Mouse (Mus musculus): ENCODE data around the gene Tph2.
"Not testable (repeated sequence)": the region's sequence is repeated elsewhere in the genome, so short reads cannot be mapped to it uniquely, and the experiment has no call there.

Tph2 gene

GRCm38 (mm10) chr10:115184697-115185096, at the start of gene Tph2:
Tph2 (minus strand) TSS chr10:115185022.
- peak; percentile 32 for DNase-seq (ENCODE audit: low read depth, low spot score)

- no peak for DNase-seq (ENCODE audit: low read depth, low spot score)
Observed at GRCm38 (mm10) chr10:115233798-115234197, 49.0 kb upstream of the Tph2 start.

- no peak for DNase-seq (ENCODE audit: low read depth, low spot score)
Observed at GRCm38 (mm10) chr10:115232513-115232912, 47.7 kb upstream of the Tph2 start.

- no peak for DNase-seq (ENCODE audit: low read depth, low spot score)
Observed at GRCm38 (mm10) chr10:115229023-115229422, 44.2 kb upstream of the Tph2 start.

GRCm38 (mm10) chr10:115226586-115226985, 41.8 kb upstream of the Tph2 start:
- DNase-seq (ENCODE audit: low read depth, low spot score): no peak

GRCm38 (mm10) chr10:115223845-115224244, 39.0 kb upstream of the Tph2 start:
- no peak for DNase-seq (ENCODE audit: low read depth, low spot score)

GRCm38 (mm10) chr10:115212916-115213580, 28.2 kb upstream of the Tph2 start:
- DNase-seq (ENCODE audit: low read depth, low spot score): no peak

GRCm38 (mm10) chr10:115205825-115206224, 21.0 kb upstream of the Tph2 start:
- no peak for DNase-seq (ENCODE audit: low read depth, low spot score)

GRCm38 (mm10) chr10:115205284-115205683, 20.5 kb upstream of the Tph2 start:
- no peak for DNase-seq (ENCODE audit: low read depth, low spot score)

- peak; percentile 28 for DNase-seq (ENCODE audit: low read depth, low spot score)
Observed at GRCm38 (mm10) chr10:115191214-115191613, 6.4 kb upstream of the Tph2 start.

GRCm38 (mm10) chr10:115187390-115187789, 2.6 kb upstream of the Tph2 start:
- no peak for DNase-seq (ENCODE audit: low read depth, low spot score)

- no peak for DNase-seq (ENCODE audit: low read depth, low spot score)
Observed at GRCm38 (mm10) chr10:115181034-115181433, 3.8 kb downstream of the Tph2 start.

- not testable (repeated sequence) for DNase-seq (ENCODE audit: low read depth, low spot score)
Observed at GRCm38 (mm10) chr10:115178019-115178418, 6.8 kb downstream of the Tph2 start.

GRCm38 (mm10) chr10:115175591-115175991, 9.2 kb downstream of the Tph2 start:
- DNase-seq (ENCODE audit: low read depth, low spot score): no peak

GRCm38 (mm10) chr10:115173336-115173735, 11.5 kb downstream of the Tph2 start:
- no peak for DNase-seq (ENCODE audit: low read depth, low spot score)

GRCm38 (mm10) chr10:115171351-115171818, 13.4 kb downstream of the Tph2 start:
- DNase-seq (ENCODE audit: low read depth, low spot score): peak; percentile 44

GRCm38 (mm10) chr10:115170496-115171350, 14.1 kb downstream of the Tph2 start:
- no peak for DNase-seq (ENCODE audit: low read depth, low spot score)

GRCm38 (mm10) chr10:115169410-115169809, 15.4 kb downstream of the Tph2 start:
- no peak for DNase-seq (ENCODE audit: low read depth, low spot score)

- no peak for DNase-seq (ENCODE audit: low read depth, low spot score)
Observed at GRCm38 (mm10) chr10:115160289-115160688, 24.5 kb downstream of the Tph2 start.

GRCm38 (mm10) chr10:115147308-115147707, 37.5 kb downstream of the Tph2 start:
- peak; percentile 16 for DNase-seq (ENCODE audit: low read depth, low spot score)

- DNase-seq (ENCODE audit: low read depth, low spot score): no peak
Observed at GRCm38 (mm10) chr10:115146257-115146898, 38.4 kb downstream of the Tph2 start.

- no peak for DNase-seq (ENCODE audit: low read depth, low spot score)
Observed at GRCm38 (mm10) chr10:115144542-115144941, 40.3 kb downstream of the Tph2 start.

Data from retina, postnatal 7 days (tissue).